Mouse (Mus musculus): ENCODE results near the gene Aprt.

Gene Aprt

DNA sequence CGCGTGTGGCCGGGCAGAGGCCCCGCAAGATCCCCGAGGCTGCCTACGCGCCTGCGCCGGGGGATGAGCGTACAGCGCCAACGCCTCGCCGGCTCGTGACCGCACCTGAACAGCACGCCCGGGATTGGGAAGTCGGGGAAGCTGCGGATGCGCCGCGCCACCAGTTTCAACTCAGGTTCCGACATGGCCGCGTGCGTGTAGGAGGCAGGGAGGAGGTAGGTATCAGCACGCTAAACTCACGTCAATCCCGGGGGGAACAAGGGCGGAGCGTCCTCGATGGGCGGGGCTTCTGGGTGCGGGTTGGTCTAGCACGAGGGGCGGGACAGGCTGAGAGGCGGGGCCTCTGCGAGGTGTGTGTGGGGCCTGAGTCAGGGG is at the start of gene Aprt:
Aprt (minus strand) TSS at position 262 of the 375 bp plus-strand sequence.
- no peak for TF ChIP-seq GATA4 (IDR thresholded peaks at IDR 0.05; ENCODE audit: insufficient replicate concordance, low read length)

DNA sequence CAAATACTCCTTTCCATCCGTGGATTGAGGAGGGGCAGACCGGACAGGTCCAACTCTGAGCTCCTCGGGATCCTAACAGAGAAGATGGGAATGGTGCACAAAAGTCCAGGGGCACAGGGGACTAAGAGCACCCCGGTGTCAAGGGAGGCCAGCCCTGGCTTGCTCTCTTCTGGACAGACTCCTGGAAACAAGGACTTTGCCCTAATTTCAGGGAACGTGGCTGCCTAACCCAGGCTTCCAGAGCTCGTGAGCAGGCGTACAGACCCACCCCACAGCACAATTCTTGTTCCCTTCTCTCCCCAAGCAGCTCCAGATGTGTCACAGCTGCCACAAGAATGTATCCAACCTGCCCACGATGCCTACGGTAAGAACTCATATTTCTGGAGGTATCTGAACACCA is 49.1 kb upstream of the Aprt start:
- no peak for TF ChIP-seq GATA4 (IDR thresholded peaks at IDR 0.05; ENCODE audit: insufficient replicate concordance, low read length)

DNA sequence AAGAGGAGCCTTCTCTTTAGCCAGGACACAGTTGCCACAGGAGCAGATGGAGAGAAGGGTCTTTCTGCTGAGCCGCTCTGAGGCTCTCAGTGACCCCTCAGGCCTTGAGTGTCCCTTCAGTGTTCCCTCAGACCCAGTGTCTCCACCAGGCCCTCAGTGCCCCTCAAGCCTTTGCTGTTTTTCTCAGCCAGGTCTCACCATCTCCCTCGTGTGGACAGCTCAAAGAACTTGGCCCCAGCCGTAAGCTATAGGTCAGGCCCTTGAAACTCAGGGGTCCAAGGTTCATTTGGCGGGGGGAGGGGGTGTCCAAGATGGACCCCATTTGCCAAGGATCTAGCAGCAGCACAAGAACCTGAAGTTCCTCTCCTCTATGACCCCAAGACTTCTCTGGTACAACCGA is 47.9 kb upstream of the Aprt start:
- no peak for TF ChIP-seq GATA4 (IDR thresholded peaks at IDR 0.05; ENCODE audit: insufficient replicate concordance, low read length)

DNA sequence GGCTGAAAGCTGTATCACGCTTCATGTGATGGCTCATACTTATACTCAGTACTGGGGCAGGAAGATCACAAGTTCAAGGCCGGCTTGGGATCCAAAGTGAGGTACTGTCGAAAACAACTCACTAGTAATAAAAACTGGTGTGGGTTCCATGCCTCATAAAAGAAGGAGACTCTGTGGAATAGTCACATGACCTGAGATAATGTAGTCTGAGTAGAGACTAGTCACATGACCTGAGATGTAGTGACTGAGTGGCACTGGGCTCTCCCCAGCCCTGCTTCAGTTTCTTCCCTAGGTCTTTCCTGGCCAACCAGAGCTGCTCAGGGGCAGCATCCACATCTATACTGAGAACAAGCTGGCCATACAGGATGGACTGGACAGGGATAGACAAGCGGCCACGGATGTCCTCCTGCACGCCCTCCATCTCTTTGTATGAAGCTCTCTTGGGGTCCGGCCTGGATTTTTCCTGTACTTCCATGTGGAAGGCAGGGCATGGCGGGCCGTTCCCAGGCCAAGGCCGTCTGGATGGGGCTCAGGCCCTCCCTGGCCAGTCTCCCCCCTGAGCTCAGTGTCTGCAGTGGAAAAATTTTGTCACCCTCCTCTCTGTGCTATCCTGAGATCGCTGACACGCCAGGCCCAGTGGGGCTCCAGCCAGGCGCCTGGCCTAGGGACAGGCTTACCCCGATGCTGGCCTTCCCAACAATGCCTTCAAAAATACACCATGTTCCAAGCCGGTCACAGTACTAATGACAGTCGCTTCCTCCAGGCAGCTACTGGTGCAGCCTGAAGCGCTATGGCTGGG is 47.3 kb upstream of the Aprt start:
- no peak for TF ChIP-seq GATA4 (IDR thresholded peaks at IDR 0.05; ENCODE audit: insufficient replicate concordance, low read length)

DNA sequence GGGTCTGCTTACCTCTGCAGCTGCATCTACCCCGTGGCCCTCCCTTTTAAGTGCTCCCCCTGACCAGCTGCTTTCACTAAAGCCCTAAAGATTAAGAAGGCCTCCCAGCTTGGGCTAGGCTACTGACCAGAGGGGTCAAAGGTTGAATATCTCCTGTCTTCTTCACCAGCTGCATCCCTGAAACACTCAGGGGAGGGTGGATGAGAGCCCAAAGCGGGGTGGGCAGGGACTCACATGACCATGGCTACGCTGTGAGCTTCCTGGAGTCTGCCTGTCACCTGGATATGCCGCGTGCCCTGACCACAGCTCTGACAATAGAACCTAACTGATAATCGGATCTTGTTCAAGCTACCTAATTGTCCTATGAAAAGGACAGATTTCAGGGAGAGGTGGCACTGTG is 46.0 kb upstream of the Aprt start, which contains the start of gene Pabpn1l:
Pabpn1l (minus strand) TSS at position 13 of the 400 bp plus-strand sequence.
- TF ChIP-seq GATA4 (IDR thresholded peaks at IDR 0.05; ENCODE audit: insufficient replicate concordance, low read length) = no peak

DNA sequence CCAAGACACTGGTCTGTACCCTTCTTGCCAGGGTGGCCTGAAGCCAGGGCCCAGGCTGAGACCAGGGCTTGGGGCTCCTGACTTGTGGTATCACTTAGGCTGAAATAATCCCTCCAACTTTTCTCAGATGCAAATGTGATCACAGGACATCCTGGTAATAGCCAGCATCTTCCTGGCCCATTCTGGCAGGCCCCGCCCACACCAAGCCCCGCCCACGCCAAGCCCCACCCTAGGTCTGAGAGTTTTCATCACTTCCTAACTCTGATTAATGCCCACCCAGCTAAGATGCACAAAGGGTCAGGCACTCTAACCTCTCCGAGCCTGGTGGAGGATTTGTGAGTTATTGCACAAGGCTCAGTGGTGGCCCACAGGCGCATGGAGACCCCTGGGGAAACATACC is 43.7 kb upstream of the Aprt start:
- TF ChIP-seq GATA4 (IDR thresholded peaks at IDR 0.05; ENCODE audit: insufficient replicate concordance, low read length) = no peak

DNA sequence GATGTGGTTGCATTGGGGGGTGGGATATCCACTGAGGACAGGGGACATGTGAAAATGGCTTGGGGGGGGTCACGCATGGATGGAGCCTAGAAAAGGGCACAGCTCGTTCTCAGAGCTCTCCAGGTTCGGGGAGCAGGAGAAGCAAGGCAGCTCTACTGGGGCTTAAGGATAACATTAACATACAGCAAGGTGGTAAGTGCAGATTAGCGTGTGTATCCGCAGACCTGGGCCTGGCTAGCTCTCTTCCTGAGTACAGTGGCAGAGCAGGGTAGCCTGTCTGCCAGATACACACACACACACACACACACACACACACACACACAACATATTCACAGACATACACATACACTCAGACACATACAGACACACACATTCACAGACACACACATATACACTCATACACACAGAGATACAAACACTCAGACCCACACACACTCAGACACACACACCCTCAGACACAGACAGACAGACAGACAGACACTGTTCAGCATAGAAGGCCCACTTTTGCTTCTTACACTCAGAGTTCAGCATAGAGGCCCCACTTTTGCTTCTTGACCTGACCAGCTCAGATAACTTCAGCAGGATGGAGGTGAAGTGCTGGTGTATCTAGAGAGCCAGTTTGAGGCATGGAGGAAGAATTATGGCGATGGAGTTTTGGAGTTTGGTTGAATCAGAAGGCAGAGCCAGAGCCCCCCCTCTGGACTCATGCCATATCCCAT is 42.1 kb upstream of the Aprt start:
- TF ChIP-seq GATA4 (IDR thresholded peaks at IDR 0.05; ENCODE audit: insufficient replicate concordance, low read length) = no peak

DNA sequence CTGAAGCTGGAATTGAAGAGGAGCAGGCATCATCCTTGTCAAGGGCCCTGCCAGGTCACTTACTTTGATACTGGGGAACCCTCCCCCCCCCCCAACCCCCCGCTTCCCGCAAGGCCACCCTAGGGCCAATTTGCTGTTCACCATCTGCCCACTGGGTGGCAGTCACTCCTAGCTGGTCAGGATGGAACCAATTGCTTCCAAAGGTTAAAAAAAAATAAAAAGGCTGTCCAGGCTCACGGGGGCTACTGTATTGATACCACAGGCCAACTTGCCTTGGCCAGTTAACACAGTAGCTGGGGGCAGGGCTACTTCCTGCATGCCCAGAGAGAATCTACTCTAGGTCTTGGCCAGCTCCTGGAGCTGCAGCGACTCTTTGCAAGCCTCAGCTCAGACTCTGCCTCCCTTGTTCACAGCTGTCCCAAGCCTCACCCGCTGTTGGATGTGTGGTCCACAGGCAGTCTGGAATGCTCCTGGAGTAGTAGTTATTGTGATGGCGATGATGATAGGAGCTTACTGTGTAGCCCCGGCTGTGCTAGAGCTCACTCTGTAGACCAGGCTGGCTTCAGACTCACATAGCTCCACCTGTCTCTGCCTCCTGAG is 41.3 kb upstream of the Aprt start:
- TF ChIP-seq GATA4 (IDR thresholded peaks at IDR 0.05; ENCODE audit: insufficient replicate concordance, low read length) = no peak

DNA sequence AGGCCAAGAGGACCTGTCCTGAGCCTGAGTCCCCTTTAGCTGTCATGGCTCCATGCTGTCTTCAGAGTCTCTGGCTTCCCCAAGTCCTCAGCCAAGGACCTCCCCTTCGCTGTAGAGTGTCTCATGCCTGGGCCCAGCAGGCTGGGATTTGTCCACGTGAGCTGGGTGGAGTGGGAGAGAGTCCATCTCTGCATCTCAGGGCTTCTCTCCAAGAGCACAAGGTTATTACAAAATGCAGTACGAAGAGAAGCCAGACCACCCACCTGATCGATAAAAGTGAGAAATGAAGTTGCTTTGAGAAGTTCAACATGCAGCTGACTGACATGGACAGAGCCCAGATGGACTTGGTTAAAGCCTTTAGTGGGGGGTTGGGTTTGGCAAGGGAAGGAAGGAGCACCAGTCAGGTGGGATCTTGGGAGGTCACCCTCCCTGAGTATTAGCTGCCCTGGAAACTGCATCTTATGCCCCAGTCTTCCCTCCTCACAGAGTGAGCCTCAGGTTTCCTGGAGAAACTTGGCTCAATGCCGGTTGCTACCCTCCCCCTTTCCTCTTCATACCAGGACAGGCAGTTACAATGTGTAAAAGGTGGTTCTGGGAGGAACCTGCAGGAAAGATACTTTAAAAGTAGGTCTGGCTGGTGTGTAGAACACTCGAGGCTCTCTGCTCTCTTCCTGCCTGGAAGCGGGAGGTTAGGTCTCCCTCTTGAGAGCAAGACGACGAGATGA is 39.6 kb upstream of the Aprt start:
- no peak for TF ChIP-seq GATA4 (IDR thresholded peaks at IDR 0.05; ENCODE audit: insufficient replicate concordance, low read length)

DNA sequence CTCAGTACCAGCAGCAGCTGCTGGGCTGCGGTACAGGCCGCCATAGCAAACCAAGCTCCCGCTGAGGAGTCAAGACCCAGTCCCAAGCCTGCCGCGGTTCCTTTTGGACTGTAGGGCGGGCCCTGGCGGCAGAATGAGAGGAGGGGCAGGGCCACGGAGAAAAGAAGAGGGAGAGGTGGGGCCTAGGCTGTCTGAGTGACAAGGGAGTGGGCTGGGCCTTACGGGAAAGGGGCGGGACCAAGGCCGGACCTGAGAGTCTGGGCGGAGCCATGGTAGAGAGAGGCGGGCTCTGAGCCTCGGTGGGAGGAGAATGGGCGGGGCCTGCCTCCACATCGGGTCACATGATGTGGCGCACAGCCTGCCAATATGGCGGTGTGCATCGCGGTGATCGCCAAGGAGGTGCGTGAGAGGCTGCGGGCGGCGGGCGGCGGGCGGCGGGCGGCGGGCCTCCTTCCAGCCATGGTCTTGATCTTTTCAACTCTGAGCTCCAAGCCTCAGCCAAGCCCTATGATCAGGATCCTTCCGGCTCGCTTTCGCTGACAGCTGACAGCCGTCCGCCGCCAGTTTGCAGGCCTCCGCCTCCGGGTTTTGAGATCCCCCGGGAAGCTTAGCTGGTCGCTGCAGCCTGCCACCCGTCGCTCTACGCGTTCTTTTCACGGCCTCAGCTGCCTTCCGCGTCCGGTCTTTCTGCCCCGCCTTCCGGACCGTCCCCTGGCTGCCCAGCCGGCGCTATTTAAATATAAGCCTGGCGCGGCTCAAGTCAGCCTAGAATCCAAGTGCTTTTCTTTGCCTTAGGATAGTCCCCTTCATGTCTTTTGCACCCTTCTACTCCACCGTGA is 34.8 kb upstream of the Aprt start, which contains the start of the genes Galns and Trappc2l:
Galns (minus strand) TSS at position 169 of the 839 bp plus-strand sequence.
Trappc2l (plus strand) TSS at position 346 of the 839 bp plus-strand sequence.
- no peak for TF ChIP-seq GATA4 (IDR thresholded peaks at IDR 0.05; ENCODE audit: insufficient replicate concordance, low read length)

DNA sequence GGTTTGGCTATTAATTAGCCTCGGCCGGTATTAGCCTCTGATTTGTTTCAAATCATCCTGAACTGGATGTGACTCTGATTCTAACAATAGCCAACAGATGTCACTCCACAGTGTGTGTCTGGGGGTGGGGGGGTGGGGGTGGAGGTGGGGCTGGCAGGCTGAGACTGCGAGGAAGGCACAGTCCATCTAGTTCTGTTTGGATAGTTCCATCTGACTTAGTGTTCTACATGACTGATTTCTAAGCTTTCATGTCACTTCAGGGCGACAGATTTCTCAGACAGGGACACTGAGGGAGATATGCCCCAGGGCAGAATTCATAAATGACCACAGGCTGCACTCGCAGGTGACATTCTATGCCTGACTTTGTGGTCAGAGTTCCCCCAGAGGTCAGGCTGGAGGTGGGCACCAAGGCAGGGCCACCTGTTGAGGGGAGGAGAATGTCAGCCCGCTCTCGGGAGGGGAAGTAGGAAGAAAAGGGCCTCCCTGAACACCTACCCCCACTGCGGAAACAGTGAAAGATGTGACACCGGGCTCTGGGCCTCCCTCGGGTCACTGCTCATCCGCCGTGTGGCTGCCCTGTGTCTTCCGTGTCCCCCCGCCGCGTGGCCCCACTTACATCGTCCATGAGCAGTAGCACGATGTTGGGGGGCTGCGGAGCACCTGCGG is 34.0 kb upstream of the Aprt start:
- no peak for TF ChIP-seq GATA4 (IDR thresholded peaks at IDR 0.05; ENCODE audit: insufficient replicate concordance, low read length)

DNA sequence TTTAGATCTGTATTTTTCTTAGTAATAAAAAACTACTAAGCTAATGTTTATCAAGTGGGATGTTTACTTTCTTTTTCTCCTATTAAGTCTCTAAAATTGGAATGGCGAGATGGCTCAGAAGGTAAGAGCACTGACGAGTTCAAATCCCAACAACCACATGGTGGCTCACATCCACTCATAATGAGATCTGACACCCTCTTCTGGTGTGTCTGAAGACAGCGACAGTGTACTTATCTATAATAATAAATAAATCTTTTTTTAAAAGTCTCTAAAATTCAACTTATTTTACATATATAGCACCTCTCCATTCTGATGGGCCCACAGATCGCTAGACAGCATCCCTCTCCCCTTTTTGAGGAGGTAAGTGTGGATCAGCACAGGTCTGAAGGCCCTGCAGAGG is 33.5 kb upstream of the Aprt start:
- TF ChIP-seq GATA4 (IDR thresholded peaks at IDR 0.05; ENCODE audit: insufficient replicate concordance, low read length) = no peak

DNA sequence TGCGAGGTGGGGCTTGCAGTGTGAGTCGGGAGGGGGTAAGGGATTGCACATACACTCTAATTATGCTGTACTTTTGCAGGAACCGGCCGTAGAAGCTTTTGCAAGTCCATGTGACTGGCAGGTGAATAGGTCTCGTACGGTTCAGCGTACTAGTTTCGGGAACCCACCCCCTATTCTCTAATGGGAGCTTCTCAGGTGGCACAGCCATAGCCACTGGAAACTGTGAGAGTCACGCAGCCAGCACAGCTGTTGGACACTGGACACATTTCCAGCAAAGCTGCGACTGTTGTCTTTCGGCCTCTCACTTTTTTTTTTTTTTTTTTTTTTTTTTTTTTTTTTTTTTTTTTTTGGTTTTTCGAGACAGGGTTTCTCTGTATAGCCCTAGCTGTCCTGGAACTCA is 30.1 kb upstream of the Aprt start:
- no peak for TF ChIP-seq GATA4 (IDR thresholded peaks at IDR 0.05; ENCODE audit: insufficient replicate concordance, low read length)

DNA sequence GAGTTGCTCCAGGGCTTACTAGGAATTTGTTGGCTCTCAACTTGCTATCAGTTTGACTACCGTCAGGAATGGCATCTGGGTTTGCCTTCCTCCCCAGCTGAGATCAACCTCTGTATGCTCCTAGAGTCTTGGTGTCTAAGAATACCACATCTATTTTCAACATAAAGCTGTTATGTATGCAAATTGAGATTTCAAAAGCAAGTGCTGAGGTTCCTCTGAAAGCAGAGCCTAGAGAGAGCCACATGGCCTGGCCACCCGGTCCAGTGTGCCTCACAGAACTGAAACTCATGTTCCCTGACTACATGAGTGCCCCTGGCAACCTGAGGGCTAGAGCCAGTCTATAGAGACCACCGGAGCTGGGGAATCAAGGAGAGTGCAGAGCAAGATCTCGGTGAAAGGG is 28.7 kb upstream of the Aprt start:
- TF ChIP-seq GATA4 (IDR thresholded peaks at IDR 0.05; ENCODE audit: insufficient replicate concordance, low read length) = no peak

Measured in liver, adult (tissue).